Mouse (Mus musculus): ENCODE measurements around the gene Zfp646. TPM values are rescaled to one million over a fixed set of nuclear protein-coding genes. Genes with fewer than 3 reads are reported as not detected.

Gene Zfp646
- polyA plus RNA-seq, 1 experiment from 2014 or later = 26.8 TPM

Other genes with a start within 250 kb of the Zfp646 start
- 59.5 and 65.8 TPM in 2 replicates for gene Bcl7c, start 167.3 kb upstream of the Zfp646 start, polyA plus RNA-seq (2014; fragmentation: Nextera tagmentation; extraction: Ambion mirVana)
- 7.2 and 9.5 TPM in 2 replicates for gene Ctf1, start 163.5 kb upstream of the Zfp646 start, polyA plus RNA-seq (2014; fragmentation: Nextera tagmentation; extraction: Ambion mirVana)
- 0.63 TPM in 1 of 2 replicates, not detected in the other for gene Ctf2, start 144.1 kb upstream of the Zfp646 start, polyA plus RNA-seq (2014; fragmentation: Nextera tagmentation; extraction: Ambion mirVana)
- 7.9 and 9.7 TPM in 2 replicates for gene Fbxl19, start 131.7 kb upstream of the Zfp646 start, polyA plus RNA-seq (2014; fragmentation: Nextera tagmentation; extraction: Ambion mirVana)
- gene Orai3, start 106.4 kb upstream of the Zfp646 start, polyA plus RNA-seq (2014; fragmentation: Nextera tagmentation; extraction: Ambion mirVana) = 6.6 and 7.1 TPM in 2 replicates
- gene Setd1a, start 99.6 kb upstream of the Zfp646 start, polyA plus RNA-seq (2014; fragmentation: Nextera tagmentation; extraction: Ambion mirVana) = 28.8 and 30.7 TPM in 2 replicates
- not detected in 2 replicates for gene Gm49388, start 90.6 kb upstream of the Zfp646 start, polyA plus RNA-seq (2014; fragmentation: Nextera tagmentation; extraction: Ambion mirVana)
- 6.5 and 7.9 TPM in 2 replicates for gene Hsd3b7, start 75.6 kb upstream of the Zfp646 start, polyA plus RNA-seq (2014; fragmentation: Nextera tagmentation; extraction: Ambion mirVana)
- 10.1 and 13.2 TPM in 2 replicates for gene Stx4a, start 51.9 kb upstream of the Zfp646 start, polyA plus RNA-seq (2014; fragmentation: Nextera tagmentation; extraction: Ambion mirVana)
- 11.1 and 13.0 TPM in 2 replicates for gene Stx1b, start 51.7 kb upstream of the Zfp646 start, polyA plus RNA-seq (2014; fragmentation: Nextera tagmentation; extraction: Ambion mirVana)
- 32.6 and 32.9 TPM in 2 replicates for gene Zfp668, start 607 bp downstream of the Zfp646 start, polyA plus RNA-seq (2014; fragmentation: Nextera tagmentation; extraction: Ambion mirVana)
- 0.56 and 0.91 TPM in 2 replicates for gene Prss53, start 14.7 kb downstream of the Zfp646 start, polyA plus RNA-seq (2014; fragmentation: Nextera tagmentation; extraction: Ambion mirVana)
- not detected in 2 replicates for gene Gm21974, start 19.2 kb downstream of the Zfp646 start, polyA plus RNA-seq (2014; fragmentation: Nextera tagmentation; extraction: Ambion mirVana)
- gene Vkorc1, start 19.4 kb downstream of the Zfp646 start, polyA plus RNA-seq (2014; fragmentation: Nextera tagmentation; extraction: Ambion mirVana) = 47.8 and 48.9 TPM in 2 replicates
- gene Bckdk, start 27.9 kb downstream of the Zfp646 start, polyA plus RNA-seq (2014; fragmentation: Nextera tagmentation; extraction: Ambion mirVana) = 102 and 139 TPM in 2 replicates
- 55.9 and 58.3 TPM in 2 replicates for gene Kat8, start 36.3 kb downstream of the Zfp646 start, polyA plus RNA-seq (2014; fragmentation: Nextera tagmentation; extraction: Ambion mirVana)
- gene Prss8, start 53.9 kb downstream of the Zfp646 start, polyA plus RNA-seq (2014; fragmentation: Nextera tagmentation; extraction: Ambion mirVana) = 1.8 and 3.1 TPM in 2 replicates
- 10.4 and 10.7 TPM in 2 replicates for gene Prss36, start 70.5 kb downstream of the Zfp646 start, polyA plus RNA-seq (2014; fragmentation: Nextera tagmentation; extraction: Ambion mirVana)
- 44.7 and 62.6 TPM in 2 replicates for gene Fus, start 91.2 kb downstream of the Zfp646 start, polyA plus RNA-seq (2014; fragmentation: Nextera tagmentation; extraction: Ambion mirVana)
- 4.2 and 7.0 TPM in 2 replicates for gene Pycard, start 117.6 kb downstream of the Zfp646 start, polyA plus RNA-seq (2014; fragmentation: Nextera tagmentation; extraction: Ambion mirVana)
- not detected in 2 replicates for gene Trim72, start 127.7 kb downstream of the Zfp646 start, polyA plus RNA-seq (2014; fragmentation: Nextera tagmentation; extraction: Ambion mirVana)
- gene Itgam, start 186.4 kb downstream of the Zfp646 start, polyA plus RNA-seq (2014; fragmentation: Nextera tagmentation; extraction: Ambion mirVana) = 0.40 and 0.57 TPM in 2 replicates
- gene Gm49368, start 186.5 kb downstream of the Zfp646 start, polyA plus RNA-seq (2014; fragmentation: Nextera tagmentation; extraction: Ambion mirVana) = not detected in 2 replicates

All from forebrain, embryonic 11.5 days (tissue).